Mouse (Mus musculus) C2C12 (cell line): ENCODE measurements at regions not wholly inside any gene's neighbourhood (a gene's known extent, or its start where the extent isn't known, plus 50 kb on each side); places are given as distances from the start of the nearest gene placed in this dataset.

ENCODE experiments used
- CEBPB ChIP-seq: IDR thresholded peaks from one replicate; pipeline ENCODE4 v1.6.1; 2011; ENCODE audit warnings: low read depth, mild to moderate bottlenecking, control low read depth, moderate library complexity
- CTCF ChIP-seq: IDR thresholded peaks from one replicate; pipeline ENCODE4 v1.5.1; 2011; ENCODE audit not compliant: control insufficient read depth, insufficient read depth, insufficient read length
- MYOD1 ChIP-seq: IDR thresholded peaks from one replicate; pipeline ENCODE4 v1.6.1; 2011; ENCODE audit warnings: low read depth; ENCODE audit not compliant: control insufficient read depth, insufficient read length
- USF1 ChIP-seq: IDR thresholded peaks from one replicate; pipeline ENCODE4 v1.6.1; 2011; ENCODE audit warnings: low read depth, mild to moderate bottlenecking, control low read depth, moderate library complexity

- TF ChIP-seq CTCF: no peak
- no peak for TF ChIP-seq USF1
- no peak for TF ChIP-seq MYOD1
- TF ChIP-seq CEBPB: no peak
Measured at GRCm38 (mm10) chr1:145561347-145561746, 786.1 kb upstream of the Rgs18 start.
